Mouse (Mus musculus): ENCODE results near the gene Nab1.

Nab1 gene

DNA sequence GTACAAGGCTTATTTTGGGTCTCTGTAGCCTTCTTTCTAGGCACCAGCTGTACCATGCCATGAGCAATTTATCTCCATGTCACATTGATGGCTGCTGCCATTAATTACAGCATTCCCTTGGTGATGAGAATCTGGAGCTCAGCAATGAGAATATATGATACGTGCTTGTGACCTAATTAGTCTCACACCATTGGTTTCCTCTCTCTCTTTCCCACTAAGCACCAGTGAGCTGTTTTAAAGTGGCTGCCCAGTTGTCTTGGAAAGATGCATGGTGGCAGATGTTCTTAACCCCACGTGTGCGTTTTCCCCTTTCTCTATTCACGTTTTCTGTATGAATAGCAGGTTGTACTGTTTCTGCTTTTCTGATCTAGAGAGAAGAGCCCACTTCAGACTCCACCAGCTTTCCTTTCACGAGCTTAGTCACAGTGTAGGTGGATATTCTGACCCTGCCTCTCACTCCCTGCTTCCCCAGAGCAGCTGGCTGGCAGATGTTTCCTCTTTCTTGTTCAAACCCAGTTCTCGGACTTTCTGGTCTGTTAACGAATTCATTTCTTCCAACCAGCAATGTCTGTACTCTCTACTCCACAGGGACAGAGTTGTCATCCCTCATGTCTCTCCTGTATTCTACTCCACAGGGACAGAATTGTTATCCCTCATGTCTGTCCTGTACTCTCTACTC lies 29.5 kb downstream of the Nab1 start:
- no peak for DNase-seq (ENCODE audit: low spot score)

DNA sequence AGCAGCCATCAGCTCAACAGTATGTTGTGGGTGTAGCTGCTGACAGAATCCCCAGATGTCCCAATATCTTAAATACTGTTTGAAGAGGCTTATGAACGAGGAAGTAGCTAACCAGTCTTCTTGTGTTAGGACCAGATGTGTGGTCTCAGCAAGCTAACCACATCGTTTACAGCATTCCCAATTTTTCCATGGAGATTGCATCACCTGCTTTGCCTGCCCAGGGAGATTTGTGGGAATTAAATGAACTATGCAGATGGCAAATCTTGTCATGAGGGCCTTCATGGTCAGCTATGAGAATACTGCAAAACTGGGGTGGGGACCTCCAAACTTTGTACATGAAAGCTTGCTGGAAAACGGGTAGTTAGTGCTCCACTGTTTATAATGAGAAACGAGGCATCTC lies 30.2 kb downstream of the Nab1 start:
- no peak for DNase-seq (ENCODE audit: low spot score)

DNA sequence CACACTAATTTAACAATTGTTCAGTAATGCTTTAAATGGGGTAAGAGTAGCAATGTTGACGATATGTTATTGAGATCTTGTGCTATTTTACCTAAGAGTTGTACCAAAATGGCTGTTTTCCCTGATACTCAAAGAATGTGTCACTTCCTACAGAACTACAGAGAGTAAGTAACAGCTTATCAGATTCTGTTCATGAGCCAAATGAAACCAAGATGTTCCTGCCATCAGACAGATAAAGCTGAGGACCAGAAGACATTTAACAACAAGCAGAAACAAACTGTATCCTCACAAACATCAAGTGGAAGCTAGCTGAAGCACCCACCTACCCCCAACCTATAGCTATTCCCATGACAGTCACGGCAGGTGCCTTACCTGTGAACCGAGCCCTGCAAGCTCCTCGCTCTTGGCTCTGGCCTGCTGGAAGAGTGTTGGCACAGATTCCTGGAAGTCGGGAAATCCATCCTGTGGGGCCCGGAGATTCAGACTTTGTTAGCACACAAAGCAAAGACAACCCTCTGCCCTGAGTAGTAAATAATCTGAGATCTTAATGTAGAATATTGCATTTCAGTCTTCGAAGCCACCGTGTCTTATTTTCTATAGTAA lies 33.9 kb downstream of the Nab1 start:
- no peak for DNase-seq (ENCODE audit: low spot score)

DNA sequence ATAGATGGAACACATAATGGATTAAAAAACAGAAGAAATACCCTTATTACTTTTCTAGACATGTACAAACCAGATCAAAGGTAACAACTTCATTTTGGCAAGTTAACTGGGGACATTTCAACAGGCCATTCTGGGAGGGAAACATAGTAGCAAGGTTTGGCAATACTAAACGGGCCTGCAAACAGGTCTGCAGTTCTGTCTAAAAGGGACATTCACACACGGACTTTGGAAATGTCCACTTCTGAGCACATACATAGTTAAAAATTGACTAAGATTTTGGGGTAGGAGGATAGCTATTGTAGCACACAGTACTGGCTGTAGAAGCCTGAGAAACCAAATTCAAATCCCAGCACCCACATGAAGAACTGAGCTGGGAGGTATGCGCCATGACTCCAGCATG lies 34.6 kb downstream of the Nab1 start:
- DNase-seq (ENCODE audit: low spot score): no peak

DNA sequence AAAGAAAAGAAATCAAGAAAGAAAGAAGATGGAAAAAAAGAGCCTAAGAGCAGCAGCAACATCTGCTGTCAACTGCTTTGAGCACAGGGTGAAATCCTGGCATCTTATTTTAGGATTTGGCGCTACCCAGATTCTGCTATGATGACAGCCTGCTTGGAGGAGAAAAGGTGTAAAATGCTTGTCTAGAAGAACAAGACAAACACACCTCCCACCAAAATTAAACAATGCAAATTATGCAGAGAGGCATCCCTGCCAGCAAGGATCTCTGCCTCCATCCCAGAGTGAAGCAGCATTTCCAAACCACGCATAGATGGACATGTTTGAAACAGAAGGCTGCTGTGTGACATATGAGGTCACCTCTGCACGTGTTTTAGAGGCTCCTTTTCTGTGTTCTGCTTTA lies 35.2 kb downstream of the Nab1 start:
- DNase-seq (ENCODE audit: low spot score): no peak

DNA sequence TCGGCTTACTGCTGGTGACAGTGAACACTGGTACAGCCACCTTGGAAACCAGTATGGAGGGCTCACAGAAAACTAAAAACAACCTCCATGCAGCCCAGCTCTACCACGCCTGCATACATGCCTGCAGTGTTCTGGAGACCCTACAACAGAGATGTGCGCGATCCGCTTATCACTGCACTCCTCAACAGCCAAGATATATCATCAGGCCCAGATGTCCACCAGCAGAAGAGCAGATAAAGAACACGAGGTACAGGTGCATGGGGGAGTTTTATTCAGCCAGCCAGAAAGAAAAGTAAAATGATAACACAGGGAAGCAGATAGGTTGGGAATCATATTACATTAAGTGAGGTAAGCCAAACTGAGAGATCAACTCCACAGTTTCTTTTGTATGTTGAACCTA lies 37.2 kb downstream of the Nab1 start:
- DNase-seq (ENCODE audit: low spot score): no peak

DNA sequence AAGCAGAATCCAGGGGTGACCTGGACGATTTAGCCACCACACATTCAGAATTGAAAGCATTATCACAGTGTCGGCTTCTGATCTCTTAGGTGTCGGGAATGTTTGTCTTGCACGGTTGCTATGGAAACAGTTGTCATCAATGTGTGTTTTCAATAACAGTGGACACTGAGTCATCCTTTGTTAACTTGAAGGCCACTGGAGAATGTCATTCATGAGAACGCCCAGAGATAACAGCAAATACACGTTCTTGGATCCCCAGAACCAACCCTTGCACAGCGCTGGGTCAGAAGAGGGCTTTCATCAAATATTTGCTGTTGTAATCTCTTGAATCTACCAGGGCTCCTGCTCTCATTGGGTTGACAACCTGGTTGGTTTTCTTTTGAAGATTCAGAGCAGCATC lies 43.9 kb downstream of the Nab1 start:
- no peak for DNase-seq (ENCODE audit: low spot score)

DNA sequence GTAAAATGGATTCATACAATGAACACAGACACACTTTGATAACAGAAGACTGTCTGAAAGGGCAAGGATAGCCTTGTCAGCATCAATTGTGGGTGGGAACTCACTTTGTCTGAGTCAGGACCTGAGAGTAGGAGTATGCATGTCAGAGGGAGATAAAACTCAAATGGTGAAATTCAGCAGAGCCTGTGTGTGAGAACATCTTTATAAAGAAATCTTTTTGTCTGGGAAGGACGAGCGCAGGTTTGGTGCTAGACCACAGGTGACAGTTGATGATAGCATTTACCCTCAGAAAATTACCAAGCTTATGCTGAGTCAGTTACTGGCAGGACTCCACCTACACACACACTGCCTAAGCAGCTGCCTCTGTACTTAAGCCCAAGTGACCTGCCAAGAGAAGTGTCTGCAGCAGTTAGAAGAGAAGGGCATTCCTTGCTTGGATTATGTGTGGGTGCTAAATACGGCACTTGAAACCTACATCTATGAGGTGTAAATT lies 45.9 kb downstream of the Nab1 start:
- DNase-seq (ENCODE audit: low spot score): no peak

DNA sequence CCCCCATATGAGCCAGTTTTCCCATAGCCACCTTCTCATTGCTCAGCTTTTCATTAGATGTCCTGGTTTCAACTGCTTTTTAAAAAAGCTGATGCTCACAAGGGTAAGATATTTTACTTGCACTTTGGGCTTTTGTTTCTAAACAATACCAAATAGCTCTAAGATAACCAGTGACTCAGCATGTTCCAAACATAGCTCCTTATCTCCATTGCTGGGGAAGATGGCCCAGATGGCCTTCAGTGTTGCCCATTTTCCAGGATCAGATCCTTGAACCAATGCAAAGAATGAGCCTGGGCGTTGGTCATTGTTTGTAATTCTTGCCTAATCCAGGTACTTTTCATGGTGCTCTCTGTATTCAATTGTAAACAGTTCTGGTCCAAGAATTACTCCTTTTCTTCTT lies 49.1 kb downstream of the Nab1 start:
- no peak for DNase-seq (ENCODE audit: low spot score)

DNA sequence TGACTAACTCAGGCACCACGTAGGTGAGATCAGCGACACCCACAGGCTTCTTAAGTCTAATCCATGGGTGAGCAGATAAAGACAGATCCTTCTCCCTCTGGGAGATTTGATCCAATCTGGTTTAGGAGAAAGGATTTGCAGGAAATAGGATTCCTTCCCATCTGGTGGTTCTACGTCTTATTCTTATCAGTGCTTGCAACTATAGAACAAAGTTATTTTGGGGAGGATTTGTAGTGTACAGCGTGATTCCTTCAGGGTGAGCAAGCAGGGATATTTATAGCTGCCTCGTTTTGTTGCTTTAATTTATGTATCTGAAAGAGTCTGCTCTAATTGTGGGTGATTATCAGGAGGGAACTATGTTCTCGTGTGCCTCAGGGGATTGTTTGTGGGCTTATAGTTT lies 64.6 kb downstream of the Nab1 start:
- DNase-seq (ENCODE audit: low spot score): no peak

DNA sequence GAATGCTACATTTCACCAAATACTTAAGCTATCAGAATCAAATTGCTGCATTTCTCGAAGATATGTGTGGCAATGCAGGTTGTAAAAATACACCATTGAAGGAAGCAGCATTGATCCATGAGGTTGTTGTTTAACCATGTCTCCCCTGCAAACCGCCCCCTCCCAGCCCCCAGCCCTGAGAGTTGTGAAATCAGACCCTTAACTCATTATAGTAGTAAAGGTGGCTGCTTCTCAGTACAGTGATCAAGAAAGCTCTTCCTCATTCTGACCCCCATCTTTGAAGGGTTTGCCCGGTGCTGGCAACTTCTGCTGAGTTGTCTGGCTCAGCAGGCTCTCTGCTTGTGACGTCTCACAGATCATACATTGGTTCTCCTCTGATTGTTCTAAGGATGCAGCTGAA lies 66.4 kb downstream of the Nab1 start:
- no peak for DNase-seq (ENCODE audit: low spot score)

DNA sequence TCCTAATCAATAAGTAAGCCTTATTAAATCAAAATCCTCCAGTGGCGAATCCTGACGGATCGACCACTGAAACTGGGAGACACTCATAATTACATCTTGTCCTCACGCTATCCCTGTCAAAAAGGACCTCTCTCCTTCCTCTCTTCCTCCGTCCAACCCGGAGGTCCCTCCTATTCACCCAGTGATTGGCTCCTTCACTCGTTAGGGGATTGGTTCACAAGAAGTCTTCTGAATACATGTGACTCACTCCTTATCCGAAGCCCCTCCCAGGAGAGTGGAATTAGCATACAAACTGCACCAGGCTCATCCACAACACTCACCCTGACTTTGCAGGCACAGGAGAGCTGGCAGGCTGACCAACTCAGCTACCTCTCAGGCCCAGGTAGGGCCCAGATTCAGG lies 68.7 kb downstream of the Nab1 start:
- DNase-seq (ENCODE audit: low spot score): no peak

DNA sequence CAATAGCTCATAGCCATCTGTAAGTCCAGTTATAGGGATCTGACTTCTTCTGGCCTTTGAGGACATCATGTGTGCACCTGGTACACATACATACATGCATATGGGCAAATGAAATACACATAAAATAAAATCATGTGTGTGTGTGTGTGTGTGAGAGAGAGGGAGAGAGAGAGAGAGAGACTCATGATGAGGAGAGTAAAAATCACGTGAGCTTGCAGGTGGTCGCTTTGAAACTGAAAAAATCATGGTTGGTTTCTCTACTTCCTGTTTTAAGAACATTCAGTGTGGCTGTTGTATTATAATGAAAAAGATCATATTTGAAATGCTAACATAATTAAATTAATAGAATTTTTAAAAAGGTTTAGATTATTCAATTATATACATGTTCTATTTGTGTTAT lies 69.9 kb downstream of the Nab1 start:
- DNase-seq (ENCODE audit: low spot score): no peak

DNA sequence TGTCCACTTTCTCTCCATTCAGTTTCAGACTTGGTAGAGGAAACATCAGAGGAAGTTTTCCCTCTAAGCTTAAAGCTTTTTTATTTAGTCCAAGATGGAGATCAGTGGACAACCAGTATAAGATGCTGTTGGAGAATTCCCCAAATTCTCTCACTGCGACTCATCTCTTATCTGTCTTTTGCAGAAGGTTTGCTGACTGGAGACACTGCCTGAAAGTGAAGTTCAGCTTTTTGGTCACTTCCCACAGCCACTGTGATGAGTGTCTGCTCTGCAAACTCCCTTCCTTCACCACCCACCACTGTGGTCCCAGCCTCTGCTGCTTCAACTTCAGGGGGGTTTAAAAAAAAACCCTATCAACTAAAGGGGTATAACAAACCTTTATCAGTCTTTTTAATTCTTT lies 70.4 kb downstream of the Nab1 start:
- DNase-seq (ENCODE audit: low spot score): no peak

DNA sequence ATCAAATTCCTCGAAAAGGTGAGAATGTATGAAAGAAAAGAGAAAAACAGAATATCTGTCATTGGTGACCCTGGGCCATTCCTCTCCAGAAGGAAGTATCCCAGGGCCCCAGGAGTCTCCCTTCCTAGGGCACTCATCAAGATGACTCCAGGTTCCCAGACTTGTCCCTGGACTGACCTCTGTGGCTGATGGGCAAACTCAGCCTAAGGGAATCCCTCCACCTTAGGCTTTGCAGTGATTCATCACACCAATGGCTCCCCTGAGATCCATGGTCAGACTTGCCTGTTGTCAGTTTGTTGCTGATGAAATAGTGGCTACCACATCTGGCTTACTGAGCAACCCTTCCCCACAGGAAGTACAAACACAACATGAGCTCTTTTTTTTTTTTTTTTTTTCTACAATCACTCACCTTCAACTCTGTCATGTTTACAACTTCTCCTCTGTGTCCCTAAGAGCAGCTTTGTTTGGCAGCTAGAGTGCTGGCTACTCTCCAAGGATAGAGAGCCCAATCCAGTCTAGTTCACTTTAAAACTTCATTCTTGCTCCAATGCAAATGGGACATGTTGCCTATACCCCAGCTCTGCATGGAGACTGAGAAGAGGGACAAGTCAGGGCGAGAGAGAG lies 72.5 kb downstream of the Nab1 start:
- DNase-seq (ENCODE audit: low spot score): no peak

DNA sequence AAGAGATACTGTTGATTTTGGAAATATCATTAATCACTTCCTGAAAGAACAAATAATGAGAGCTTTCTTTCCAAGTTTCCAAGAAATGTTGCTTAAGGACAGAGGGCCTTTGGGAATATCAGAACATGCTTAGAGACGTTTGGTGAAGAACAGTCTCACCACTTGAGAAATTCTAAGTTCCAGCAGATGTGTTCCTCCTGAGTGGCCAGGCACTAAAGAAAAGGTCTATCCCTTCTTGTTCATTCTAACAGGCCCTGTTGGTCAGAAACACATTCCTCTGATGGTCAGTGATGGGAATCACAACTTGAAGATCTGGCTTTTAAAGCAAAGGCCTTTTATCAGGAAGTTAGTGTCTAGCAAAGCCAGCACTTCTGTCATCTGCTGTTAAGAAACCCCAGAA lies 76.6 kb downstream of the Nab1 start:
- no peak for DNase-seq (ENCODE audit: low spot score)

DNA sequence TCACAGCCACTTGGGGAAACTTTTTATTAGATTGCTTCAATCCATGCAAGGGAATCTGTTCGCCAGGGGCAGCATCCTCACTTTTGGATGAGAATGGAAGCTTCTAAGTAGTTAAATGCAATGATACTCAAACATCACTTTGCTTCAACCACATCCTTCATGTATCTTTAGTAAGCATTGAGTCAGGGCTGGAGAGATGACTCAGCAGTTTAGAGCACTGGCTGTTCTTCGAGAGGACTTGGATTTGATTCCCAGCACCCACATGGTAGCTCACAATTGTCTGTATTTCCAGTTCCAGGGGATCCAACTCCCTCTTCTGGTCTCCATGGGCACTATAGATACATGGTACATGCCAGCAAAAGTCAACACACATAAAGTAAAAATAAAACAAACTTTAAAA lies 77.4 kb downstream of the Nab1 start:
- no peak for DNase-seq (ENCODE audit: low spot score)

DNA sequence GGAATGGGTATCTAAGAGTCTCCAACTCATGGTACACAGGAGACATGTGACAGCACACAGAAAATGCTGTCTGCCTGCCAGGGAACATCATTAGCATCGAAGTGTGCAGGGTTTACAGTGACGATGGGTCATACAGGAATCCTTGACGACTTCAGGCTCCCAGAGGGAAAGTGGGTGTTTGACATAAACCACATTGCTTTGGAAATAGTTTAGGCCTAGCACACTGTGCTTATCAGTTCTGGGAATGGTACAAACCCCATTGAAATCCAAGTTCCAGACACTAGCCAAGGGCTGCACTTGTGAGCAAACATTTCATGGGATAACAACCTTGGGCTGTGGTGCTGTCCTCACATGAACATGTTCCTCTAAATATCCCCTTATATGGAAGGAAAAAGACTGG lies 78.3 kb downstream of the Nab1 start:
- no peak for DNase-seq (ENCODE audit: low spot score)

DNA sequence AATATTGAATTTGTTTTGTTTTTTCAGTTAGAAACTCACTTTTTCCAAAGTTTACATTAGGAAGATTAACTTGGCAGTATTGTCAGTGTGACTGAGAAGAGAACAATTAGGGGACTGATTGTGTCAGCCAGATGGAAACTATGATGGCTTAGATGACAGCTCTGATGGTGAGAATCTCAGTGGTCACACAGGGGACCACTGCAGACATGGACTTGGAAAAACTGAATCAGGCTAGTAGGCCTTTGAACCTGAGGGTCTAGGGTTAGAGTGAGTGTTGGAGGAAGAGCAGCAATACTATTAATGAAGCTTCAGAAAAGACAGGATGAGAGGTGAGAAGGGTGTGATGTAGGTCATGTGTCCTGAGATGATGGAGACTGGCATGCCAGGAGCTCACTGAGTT lies 78.9 kb downstream of the Nab1 start:
- no peak for DNase-seq (ENCODE audit: low spot score)

DNA sequence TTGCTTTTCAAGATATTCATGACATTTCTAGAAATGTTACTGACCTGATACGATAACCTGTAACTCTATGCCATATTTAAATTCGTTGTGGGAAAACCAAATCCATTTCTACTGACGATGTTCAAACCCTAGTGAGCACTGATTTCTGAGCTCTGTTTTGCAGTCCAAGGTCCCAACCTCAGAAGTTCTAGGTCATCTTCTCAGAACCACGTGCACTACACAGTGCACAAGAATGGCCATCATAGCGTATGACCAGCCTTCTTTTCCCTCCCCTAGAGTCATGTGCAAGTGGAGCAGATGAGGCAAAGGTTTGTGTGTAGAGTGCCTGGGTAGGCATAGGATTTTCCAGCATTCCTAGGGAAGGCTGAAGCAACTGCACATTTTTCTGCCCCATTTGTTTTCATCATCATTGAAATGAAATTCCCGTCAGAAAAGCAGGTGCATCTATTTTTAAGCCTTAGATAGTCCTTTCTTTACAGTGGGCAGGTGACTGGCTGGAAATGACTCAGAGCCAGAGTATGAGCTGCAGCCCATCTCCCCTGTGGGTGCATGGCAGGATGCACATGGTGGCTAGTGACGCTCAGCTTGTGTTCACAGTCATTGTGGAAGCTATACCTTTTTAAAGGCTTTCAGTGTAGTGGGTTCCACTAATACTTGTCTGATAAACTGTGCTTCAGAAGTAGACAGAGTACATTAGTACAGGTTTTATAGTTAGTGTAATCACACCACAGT lies 81.2 kb downstream of the Nab1 start:
- no peak for DNase-seq (ENCODE audit: low spot score)

Data from urinary bladder, postnatal 10 days (tissue).